Mouse (Mus musculus): ENCODE results near the gene Gtpbp10.

DNA sequence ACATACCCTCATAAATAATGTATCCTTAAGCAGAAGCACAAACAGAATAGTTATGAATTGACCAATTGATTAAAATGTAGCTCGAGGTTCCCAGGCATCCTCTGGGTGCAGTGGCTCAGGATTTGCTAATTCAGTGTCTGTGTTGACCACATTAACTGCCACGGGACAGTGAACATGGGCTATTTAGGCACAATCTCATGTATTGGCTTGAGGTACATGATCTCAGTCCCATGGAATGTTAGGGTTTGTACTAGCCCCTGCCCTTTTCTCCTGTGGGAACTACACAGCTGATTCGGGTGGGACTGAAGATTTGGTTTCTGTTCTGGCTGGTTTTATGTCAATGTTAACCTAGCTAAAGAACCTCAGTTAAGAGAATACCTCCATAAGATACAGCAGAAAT lies 62.9 kb downstream of the Gtpbp10 start:
- TF ChIP-seq GATA1 (IDR thresholded peaks at IDR 0.05; ENCODE audit: low read length), result no peak
- no peak for TF ChIP-seq TAL1 (IDR thresholded peaks at IDR 0.05; ENCODE audit: low read length)
